Mouse (Mus musculus) heart, postnatal 4 days (tissue): Measurements from ENCODE around the gene Ston2. TPM values are rescaled to one million over a fixed set of nuclear protein-coding genes. Genes with fewer than 3 reads are reported as not detected.
"Not testable (repeated sequence)": the region's sequence is repeated elsewhere in the genome, so short reads cannot be mapped to it uniquely, and the experiment has no call there.

Source experiments
- DNase-seq: peaks from one replicate; pipeline ENCODE4 v3.0.0; 2021
- total RNA-seq, 2 experiments: library from RNA; stranded (reverse); gene quantifications; 2 replicates each; pipeline ENCODE4 v1.2.3; 2021

The Ston2 gene
- total RNA-seq, 2 experiments from 2014 or later, result 5.2 to 5.4 TPM

DNA sequence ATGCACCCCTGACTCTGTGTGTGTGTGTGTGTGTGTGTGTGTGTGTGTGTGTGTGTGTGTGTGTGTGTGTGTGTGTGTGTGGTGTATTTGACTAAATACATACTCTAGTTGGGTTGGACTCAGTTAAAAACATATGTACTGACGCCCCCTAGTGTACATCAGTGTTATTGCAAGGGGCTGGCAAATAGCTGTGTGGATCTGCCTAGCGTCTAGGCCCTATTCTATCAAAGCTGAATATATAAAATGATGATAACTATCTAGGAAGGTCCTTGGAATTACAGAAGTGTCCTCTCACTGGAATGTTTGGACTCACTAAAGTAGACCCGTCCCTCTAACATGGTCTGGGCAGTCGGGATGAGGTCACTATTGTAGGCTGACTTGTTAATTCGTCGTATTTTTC is 1.6 kb upstream of the Ston2 start:
- DNase-seq, result peak; percentile 75

DNA sequence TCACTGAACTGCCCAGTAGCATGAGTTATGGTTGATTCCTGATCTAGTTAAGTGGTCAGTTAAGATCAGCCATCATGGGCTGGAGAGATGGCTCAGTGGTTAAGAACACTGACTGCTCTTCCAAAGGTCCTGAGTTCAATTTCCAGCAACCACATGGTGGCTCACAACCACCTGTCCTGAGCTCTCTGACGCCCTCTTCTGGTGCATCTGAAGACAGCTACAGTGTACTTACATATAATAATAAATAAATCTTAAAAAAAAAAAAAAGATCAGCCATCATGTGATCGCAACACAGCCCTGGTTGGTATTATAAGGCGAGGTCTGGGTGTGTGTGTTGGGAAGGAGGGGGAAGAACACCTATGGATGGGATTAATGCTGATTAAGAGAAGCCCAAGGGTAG is 259 bp upstream of the Ston2 start:
- not testable (repeated sequence) for DNase-seq

DNA sequence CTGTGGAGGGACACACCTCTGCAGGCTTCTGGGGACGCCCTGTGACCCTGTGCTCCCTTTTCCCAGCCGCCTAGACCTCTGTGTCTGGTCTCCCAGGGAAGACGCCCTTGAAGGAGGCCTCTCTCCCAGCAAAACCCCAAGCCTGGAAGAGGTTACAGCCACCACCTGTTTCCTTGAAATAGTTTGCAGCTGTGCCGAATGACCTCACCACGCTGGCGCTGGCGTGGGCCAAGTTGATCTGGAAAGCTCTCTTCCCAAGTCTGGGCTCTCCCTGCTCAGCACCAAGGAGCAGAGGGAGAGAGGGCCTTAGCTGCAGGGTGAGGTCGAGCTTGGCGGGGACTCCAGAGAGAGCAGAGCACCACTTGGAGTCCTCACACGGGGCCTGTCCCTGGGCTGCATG is 1.8 kb downstream of the Ston2 start:
- peak; percentile 84 for DNase-seq

DNA sequence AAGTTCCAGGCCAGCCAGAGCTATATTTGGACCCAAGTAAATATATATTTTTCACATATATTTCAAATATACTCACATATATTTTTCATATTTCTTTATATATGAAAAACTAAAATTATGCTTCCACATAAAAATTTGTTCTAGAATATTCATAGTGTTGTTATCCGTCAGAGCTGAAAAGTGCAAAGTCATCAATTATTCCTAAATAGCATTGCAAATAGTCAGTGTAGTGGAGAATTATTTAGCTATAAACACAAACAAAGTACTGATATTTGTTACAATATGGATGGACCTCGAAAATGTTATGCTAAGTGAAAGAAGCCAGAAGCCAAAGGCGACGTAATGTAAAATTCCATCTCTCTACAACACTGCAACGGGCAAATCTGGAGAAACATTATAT is 6.8 kb downstream of the Ston2 start:
- no peak for DNase-seq

DNA sequence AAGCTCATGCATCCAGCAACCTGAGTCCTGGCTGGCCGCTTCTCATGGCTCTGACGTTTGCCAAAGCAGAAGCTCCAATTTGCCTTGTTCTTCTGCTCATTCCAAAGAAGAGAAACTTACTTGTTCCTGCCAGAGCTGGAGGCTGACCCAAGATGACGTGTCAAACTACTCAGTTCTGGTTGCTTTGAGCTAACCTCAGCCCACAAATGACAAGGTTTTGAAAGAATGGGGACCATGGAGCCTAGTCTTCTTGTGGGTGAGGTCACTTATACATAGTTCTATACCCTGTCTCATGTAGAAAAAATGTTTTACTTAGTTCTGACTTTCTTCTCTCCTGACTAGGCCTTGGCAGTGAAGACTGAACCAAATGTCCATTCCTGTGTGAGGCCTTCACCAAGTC is 7.7 kb downstream of the Ston2 start:
- no peak for DNase-seq

DNA sequence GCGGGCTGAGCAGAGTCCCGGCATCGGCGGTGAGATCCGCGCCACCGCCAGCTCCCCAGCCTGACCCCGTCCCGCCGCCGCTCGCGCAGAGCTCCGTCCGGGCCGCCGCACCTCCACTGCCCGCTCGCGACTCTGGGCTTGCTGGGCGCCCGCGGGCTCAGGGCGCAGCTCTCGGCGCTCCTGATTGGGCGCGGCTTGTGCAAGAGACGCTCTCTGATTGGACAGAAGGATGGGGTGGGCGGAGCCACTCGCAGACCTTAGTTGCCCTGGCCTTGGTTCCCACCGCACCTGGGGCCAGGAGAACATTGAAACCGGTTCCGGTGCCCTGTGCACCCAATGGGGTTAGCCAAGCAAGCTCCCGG is 9.2 kb downstream of the Ston2 start:
- peak; percentile 80 for DNase-seq

DNA sequence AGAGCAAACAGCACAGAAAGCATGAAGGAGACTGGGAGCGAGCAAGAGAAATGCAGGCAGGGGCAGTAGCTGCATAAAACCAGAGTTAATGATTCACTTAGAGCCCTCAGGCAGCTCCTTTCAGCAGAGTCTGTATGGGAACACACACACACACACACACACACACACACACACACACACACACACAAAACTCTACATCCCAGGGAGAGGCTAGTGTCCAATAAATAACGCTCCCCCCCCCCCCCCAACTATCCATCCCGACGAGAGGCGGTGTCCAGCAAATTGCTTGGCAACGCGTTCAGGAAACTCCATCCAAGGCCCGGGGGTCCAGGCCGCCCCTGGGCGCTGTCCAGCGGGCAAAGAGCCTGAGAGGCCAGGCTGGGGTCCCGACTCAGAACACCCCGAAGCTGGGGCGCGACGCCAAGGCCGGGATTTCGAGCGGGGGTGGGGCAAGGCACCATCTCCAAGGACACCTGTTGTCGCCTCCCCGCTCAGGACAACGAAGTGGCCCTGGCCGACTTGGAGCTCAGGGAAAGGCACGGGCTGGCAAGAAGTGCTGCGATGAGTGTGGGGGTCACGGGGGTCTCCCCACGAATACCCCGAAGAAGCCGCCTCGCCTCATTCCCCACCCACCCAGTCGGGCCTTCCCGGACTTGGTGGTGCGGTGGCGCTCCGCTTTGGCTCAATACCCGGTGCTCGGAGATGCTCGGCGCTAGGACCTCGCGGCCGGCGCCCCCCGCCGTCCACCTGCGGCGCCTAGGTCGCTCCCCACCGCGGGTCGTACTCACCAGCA is 9.8 kb downstream of the Ston2 start:
- DNase-seq, result peak; percentile 65

DNA sequence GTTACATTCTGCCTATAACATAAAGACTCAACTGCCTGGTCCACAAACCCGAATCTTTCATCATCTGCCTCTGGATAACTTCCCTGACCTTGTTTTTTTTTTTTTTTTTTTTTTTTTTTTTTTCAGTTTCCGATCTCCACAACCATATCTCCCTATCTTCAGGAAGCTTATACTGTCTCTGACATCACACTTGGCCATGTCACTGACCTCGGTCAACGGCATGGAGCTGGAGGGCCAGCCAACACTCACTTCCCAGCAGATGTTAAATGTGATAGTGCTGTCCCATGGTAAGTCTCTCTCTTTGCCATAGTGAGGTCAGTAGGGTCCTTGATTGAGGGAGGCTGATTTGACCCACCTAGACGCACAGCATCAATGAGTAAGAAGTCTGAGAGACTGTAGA is 11.8 kb downstream of the Ston2 start:
- DNase-seq, result no peak

DNA sequence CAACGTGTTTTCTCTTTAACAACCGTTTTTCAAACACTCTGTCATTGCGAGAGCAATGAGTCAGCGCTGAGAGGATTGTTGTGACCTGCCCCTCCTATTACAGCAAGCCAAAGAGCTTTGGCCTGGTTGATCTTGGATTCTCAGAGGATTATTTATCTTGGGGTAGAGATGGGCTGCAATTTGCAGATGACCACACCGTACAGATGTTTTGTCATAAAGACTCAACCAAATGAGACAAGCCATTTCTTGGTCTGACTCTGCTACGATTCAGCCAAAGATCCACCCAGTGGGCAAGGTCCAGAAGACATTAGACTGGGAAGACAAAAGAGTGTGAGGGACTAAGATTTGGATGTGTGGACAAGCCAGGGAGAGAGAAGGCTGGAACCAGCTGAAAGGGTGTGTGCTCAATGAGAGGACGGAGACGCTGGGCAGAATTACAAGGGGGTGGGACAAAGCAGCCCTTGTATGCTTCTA is 13.3 kb downstream of the Ston2 start:
- peak; percentile 46 for DNase-seq

DNA sequence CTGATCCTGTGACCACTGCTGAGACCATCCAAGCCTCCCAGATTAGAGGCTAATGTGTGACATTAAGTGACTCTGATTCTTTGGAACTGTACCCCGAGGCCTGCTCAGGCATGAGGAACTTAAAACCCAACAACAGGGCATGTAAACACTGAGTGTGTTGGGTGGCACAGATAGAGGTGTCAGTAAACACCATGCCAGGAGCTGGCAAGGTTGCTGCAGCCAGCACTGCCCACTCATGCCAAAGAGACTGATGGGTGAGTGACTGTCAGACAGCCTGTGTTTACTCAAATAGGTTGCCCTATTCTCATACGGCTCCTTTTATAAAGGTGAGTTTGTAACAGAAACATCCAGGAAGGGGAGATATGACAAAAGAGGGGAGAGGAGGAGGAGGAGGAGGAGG is 19.3 kb downstream of the Ston2 start:
- no peak for DNase-seq

DNA sequence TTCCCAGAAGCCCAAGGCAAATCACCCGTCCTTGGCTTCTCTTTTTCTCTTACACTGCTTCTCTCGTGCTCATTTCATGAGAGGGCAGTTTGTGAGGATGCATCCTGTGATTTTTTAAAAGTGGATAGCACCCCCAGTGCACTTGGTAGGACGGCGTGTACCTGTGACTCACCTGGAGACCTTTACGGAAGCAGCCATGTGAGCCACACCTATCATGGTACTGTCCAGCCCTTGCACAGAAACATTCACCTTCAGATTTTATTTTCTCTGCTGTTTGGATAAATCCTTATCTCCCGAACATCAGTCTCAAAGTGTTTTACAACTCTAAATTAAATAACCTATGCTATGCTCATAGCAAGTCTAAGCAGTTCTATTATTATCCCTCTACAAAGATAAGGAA is 20.0 kb downstream of the Ston2 start:
- DNase-seq, result no peak

DNA sequence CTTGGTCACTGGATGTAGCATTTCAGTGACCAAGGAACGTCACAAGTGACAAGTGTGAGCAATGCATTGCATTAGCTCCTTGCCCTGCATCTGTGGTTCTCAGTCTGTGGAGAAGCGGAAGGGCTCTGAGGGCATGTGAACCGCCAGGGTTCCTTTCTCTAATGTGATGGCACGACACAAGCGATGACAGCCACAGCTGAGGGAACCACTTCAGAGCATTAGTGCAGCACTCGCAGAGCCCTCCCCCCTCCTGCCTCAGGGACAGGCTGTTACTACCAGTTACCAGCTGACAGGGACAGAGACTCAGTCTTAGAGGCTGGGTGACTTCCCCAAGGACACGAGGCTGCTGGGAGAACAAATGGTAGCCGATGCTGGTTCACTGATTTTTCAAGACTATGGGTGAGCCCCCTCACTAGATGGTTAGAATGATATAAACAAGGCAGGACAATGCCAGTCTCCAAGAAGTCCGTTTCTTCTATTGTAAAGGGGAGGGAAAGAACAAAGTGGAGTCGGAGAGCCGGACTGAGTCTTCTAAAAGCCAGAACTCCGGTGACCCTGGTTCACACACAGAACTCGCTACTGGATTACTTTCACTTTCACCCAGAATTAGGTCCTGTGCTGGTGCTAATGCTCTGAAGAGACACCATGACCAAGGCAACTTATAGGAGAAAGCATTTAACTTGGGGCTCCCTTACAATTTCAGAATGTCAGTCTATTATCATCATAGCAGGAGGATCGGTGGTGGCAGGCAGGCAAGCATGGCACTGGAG is 21.7 kb downstream of the Ston2 start:
- peak; percentile 68 for DNase-seq

DNA sequence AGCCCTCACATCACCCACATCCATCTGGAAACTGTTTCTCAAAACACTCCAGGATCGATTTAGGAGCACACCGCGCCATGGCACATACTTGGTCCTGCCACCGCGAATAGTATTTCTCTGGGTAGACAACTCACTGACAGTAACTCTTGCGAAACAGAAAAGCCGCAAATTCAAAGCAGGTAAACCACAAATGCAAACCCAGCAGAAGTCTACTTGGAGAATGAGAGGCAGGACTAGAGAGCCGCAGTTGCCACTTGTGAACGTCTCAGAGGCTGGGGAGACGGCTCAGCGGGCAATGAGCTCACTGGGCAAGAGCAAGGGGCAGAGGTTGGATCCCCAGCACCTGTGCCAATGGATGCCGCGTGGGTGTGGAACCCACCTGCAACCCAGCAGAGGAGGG is 22.7 kb downstream of the Ston2 start:
- DNase-seq, result no peak

DNA sequence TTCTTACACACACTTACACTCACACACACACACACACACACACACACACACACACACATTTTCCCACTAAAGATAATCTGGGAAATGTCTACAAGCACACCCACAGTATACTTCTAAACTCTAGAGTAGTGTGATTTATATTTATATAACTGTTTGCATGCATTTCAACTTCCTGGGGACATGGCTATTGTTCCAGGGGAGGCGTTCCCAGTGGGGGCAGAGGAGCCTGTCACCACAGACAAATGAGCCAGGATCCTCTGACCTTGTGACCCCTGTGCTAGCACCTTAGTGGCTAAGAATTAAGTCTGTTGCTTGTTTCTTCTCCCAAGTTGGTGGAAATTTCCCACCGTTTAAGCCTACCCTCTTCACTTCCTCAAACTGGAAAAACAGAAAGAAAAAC is 23.1 kb downstream of the Ston2 start:
- DNase-seq, result no peak

DNA sequence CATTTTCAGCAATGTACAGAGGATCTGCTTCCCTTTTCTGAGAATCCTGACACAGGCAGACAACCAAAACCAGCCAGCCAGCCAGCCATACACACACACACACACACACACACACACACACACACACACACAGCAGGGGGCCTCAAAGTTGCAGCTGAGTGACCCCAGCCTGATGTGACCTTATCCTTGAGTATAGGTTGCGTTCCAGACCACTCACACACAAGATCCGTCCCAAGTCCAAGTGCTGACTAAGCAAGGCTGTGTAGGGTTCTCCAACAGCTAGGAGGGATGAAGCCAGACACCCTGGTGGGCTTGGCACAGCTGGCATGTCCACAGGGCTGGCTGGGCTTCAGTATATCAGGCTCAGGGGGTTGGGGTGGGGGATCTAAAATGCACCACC is 23.7 kb downstream of the Ston2 start:
- DNase-seq, result no peak

DNA sequence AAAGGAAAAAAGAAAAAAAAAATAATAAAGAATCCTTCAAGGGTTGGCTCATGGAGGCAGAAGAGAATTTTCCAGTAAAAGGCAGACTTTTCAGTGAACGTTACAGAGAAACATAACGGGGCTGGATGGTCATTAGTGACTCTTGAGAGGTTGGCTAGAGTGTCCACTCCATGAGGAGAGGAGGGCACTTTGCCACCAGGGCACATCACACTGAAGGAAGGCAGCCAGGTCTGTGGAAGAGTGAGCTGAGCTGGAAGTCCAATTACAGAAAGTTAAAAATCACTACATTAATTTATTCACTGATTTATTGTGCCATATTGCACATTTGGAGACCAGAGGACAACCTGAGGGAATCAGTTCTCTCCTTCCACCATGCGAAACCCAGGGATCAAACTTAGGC is 28.4 kb downstream of the Ston2 start:
- DNase-seq, result no peak

DNA sequence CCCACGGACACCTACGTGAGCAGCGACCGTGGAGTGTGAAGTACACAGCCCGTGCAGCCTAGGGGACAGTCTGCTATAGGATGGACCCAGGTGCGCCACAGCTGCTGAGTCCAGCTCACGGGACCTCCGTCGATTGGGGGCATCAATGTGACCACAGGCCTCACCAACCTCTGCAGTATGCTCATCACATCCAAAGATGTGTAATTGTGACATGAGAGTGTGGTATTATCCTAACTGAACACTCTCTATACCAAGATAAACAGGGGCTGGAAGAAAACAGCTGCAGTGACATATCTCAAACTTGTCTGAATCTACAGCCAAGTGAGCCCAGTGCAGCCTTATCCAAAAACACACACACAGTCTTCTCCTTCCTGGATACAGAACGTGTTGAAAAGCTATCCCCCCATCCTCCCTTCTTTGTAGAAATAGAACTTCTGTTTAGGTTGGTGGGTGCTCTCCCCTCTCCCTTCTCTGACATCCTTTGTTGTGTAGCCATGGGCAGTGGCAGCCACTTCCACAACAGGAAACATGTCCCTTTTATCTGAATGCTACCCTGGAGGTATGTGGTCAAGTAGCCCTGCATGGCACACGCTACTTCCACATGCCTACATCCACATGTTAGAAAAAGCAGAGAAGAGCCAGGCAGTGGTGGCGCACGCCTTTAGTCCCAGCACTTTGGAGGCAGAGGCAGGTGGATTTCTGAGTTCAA is 30.2 kb downstream of the Ston2 start:
- DNase-seq, result no peak

DNA sequence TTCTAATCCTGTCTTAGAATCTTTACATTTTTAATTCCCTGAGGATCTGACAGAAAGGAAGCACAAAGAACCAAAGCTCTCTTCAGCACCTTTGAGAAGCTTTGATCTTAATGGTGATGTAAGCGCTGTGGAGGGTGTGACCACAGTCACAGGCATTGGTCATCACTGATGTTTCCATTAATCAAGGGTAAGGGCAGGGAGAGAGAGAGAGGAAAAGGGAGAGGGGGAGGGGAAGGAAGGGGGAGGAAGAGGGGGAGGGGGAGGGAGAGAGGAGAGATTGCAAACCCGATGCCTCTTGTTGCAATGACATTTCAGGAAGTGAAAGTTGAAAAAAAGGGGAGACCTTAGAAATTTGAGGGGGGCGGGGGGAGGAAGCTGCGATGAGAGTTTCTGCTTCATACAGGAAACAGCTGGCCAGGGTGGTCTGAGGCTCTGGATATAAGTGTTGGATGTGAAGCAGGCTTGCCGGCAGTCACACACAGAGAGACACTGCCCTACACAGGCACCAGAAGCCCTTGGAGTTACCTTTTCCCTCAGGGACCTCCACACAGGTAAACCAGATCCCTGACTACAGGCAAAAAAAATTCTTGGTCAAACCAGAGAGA is 31.5 kb downstream of the Ston2 start:
- no peak for DNase-seq

DNA sequence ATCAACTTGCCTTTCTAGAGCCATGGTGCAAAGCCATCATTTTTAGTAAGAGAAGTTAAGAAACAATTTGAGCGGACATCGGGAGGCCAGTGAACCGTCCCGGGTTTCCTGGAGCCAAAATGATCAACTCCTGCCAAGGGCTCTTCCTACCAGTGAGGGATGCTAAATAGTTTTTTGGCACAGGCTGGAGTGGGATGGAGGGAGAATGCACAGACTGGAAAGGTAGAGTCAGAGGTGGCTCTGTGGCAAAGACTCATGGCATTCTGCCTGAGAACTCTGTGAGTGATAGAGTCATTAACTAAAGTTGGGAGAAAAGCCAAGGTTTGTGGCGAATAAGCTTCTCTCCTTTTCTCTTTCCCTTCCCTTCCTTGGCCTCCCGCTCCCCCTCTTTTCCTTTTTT is 33.6 kb downstream of the Ston2 start:
- no peak for DNase-seq

DNA sequence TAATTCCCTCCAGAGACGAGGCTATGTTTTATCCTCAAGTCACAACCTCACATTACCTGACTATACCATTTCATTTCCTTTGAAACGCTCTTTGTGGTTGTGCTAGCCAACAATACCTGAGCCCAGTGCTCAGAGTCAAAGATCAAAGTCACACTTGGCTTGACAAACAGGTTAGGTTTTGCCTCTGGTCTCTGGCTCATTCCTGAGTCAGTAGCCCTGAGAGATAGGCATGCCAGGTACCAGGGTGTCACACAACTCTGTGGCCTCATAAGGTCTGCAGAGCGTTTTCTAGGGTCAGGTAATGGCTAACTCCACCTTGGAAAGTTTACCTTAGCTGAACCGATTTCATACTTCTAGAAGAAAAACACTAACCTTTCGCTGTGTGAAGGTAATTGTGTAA is 35.5 kb downstream of the Ston2 start:
- no peak for DNase-seq

DNA sequence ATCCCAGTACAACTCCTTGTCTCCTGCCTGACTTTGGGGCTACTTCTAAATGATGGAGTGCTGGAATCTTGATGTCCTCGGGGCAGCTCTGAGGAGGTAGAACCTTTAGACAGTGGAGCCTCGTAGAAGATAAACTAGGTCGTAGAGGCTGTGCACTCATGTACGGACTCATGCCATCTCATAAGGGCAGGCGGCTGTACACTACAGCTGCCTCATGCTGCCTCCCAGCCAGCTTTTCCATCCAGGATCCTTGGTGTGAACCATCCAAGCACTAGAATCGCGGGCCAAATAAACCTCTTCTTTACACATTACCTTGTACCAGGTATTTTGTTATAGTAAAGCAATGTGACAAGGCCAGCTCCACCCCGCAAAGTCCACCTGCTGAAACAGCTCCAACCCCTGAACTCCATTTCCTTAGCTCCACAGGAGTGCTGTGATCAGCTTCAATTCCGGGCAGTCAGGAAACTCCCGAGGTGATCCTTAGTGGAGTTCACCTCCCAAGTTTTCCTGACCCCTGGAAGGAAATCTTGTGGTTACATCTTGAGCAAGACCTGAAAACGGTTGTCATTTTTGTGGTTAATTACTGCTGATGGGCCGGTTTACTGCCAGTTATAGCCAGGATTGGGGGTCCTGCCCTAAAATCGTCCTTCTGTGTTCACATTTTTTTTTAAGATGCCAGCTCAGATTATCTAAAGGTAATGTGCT is 36.1 kb downstream of the Ston2 start:
- DNase-seq, result no peak

DNA sequence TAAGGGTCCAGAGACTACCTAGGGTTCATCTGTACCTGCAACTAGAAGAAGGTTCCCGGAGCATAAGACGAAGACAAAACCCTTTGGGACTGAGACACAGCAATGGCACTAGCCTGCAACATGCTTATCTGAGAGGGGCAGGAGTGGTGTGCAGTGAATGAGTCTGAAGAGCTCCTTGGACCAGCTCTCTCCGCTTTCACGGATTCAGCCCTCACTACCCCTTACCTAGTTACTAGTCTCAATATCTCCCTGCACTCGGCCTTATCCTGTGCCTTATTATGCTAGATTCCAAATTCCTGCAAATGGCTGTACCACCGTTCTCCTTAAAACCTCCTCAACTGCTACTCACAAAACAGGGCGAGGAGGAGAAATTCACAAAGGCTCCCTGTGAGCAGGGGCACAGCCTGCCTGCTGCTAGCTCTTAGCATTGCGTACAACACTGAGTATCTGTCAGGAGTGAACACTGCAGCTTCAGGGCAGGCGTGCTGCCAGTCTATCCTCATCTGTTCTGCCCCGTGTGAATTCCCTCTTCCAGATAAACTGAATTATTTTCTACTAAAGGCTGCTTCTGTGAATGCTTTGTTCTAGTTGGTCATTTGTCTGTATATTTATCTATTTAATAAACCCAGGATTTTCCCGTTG is 38.5 kb downstream of the Ston2 start:
- DNase-seq, result no peak
